Mouse (Mus musculus): ENCODE measurements around the gene Gm21962.
"Not testable (repeated sequence)": the region's sequence is repeated elsewhere in the genome, so short reads cannot be mapped to it uniquely, and the experiment has no call there.

The Gm21962 gene

GRCm38 (mm10) chr3:137671224-137671623, at the start of gene Gm21962:
TSS of gene Gm21962 (plus strand) at chr3:137671524.
- not testable (repeated sequence) for DNase-seq (ENCODE audit: low spot score in 2 of 2)

GRCm38 (mm10) chr3:137622091-137622490, 49.2 kb upstream of the Gm21962 start:
- DNase-seq (ENCODE audit: low spot score in 2 of 2), result no peak

- no peak for DNase-seq (ENCODE audit: low spot score in 2 of 2)
Measured at GRCm38 (mm10) chr3:137622895-137623580, 48.3 kb upstream of the Gm21962 start.

- DNase-seq (ENCODE audit: low spot score in 2 of 2), result peak; percentile 16 to 18
Measured at GRCm38 (mm10) chr3:137623581-137624362, 47.6 kb upstream of the Gm21962 start.

- no peak for DNase-seq (ENCODE audit: low spot score in 2 of 2)
Measured at GRCm38 (mm10) chr3:137625054-137625453, 46.3 kb upstream of the Gm21962 start.

GRCm38 (mm10) chr3:137633726-137634125, 37.6 kb upstream of the Gm21962 start:
- no peak for DNase-seq (ENCODE audit: low spot score in 2 of 2)

GRCm38 (mm10) chr3:137636571-137636970, 34.8 kb upstream of the Gm21962 start:
- no peak for DNase-seq (ENCODE audit: low spot score in 2 of 2)

GRCm38 (mm10) chr3:137641238-137641637, 30.1 kb upstream of the Gm21962 start:
- no peak for DNase-seq (ENCODE audit: low spot score in 2 of 2)

GRCm38 (mm10) chr3:137642137-137642536, 29.2 kb upstream of the Gm21962 start:
- DNase-seq (ENCODE audit: low spot score in 2 of 2), result no peak

GRCm38 (mm10) chr3:137642568-137642967, 28.8 kb upstream of the Gm21962 start:
- DNase-seq (ENCODE audit: low spot score in 2 of 2), result no peak

GRCm38 (mm10) chr3:137644081-137644480, 27.2 kb upstream of the Gm21962 start:
- no peak for DNase-seq (ENCODE audit: low spot score in 2 of 2)

GRCm38 (mm10) chr3:137644947-137645346, 26.4 kb upstream of the Gm21962 start:
- DNase-seq (ENCODE audit: low spot score in 2 of 2), result no peak

- DNase-seq (ENCODE audit: low spot score in 2 of 2), result no peak
Measured at GRCm38 (mm10) chr3:137647427-137648100, 23.8 kb upstream of the Gm21962 start.

- no peak for DNase-seq (ENCODE audit: low spot score in 2 of 2)
Measured at GRCm38 (mm10) chr3:137649112-137649511, 22.2 kb upstream of the Gm21962 start.

GRCm38 (mm10) chr3:137652853-137653252, 18.5 kb upstream of the Gm21962 start:
- peak in 1 of 2 experiments; percentile 3 for DNase-seq (ENCODE audit: low spot score in 2 of 2)

GRCm38 (mm10) chr3:137680923-137681322, 9.6 kb downstream of the Gm21962 start:
- DNase-seq (ENCODE audit: low spot score in 2 of 2), result no peak

- DNase-seq (ENCODE audit: low spot score in 2 of 2), result no peak
Measured at GRCm38 (mm10) chr3:137682911-137683806, 11.8 kb downstream of the Gm21962 start.

- no peak for DNase-seq (ENCODE audit: low spot score in 2 of 2)
Measured at GRCm38 (mm10) chr3:137683807-137684403, 12.6 kb downstream of the Gm21962 start.

- no peak for DNase-seq (ENCODE audit: low spot score in 2 of 2)
Measured at GRCm38 (mm10) chr3:137686932-137687331, 15.6 kb downstream of the Gm21962 start.

- no peak for DNase-seq (ENCODE audit: low spot score in 2 of 2)
Measured at GRCm38 (mm10) chr3:137691503-137691902, 20.2 kb downstream of the Gm21962 start.

- no peak for DNase-seq (ENCODE audit: low spot score in 2 of 2)
Measured at GRCm38 (mm10) chr3:137715946-137716345, 44.6 kb downstream of the Gm21962 start.

Data from spleen, postnatal 36 days (tissue).